Comparison of ENCODE assay signal across 11 mouse cellular contexts in the genomic region with DNA sequence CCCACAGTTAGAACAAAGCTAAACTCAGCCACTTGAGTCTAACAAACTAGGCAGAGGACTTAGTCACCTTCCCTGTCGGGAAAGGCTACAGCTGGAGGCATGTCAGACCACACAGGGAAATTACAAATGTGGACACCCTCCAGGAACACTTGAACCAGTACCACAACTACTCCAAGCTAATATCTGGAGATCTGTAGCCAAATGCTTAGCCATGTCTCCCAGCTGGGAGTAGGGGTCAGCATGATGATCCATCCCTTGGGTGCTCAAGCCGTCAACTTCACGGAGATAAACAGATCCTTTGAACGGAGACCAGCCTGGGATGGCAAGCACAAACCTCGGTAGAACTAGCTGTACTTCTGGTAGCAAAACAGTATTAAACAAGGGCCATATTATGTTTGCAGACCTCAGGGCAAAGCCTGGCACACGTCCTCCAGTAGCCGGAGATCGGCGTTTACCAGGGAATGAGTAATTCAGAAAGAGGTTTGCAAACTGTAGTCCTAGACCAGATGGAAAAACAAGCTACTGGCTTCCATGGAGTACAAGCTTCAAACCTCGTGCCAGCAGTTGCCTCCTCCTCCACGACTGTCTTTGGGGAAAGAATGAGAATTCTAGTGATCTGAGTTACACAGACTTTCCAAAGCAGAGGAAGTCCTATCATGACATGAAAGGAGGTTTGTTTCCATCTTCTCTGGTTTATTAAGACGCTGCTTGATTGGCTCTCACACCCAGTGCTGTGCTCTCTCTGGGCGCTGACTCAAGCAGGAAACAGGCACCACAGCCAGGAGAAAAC. TPM values are rescaled to one million over a fixed set of nuclear protein-coding genes. Genes with fewer than 3 reads are reported as not detected.
DNase-seq lines count a peak whose midpoint lies in the region; ATAC-seq and TF ChIP-seq lines count a peak whose summit lies in the region.
"Had no signal": no experiment of that assay in that cellular context is flagged by ENCODE, and none has a peak within 500 bp of the region (broad histone marks: within the 10 kb centered on the region; RNA-seq: fewer than 3 reads in every experiment).

No protein-coding gene starts in this region.

- peaks cover 4% of the 10 kb centered on the region; the same call in 1 of the 2 replicates for H3K9me3 ChIP-seq in hindbrain, embryonic 10.5 days
- H3K9me3 ChIP-seq in hindbrain, embryonic 14.5 days (ENCODE audit: control insufficient read depth, low read length), result peaks cover 7% of the 10 kb centered on the region; the same call in 1 of the 2 replicates
- 0 out of 2 replicates have a peak, but pooled peaks cover 8% of the 10 kb centered on the region for H3K9me3 ChIP-seq in heart, embryonic 11.5 days (replicated peaks; ENCODE audit: control insufficient read depth, low read length)
- H3K9me3 ChIP-seq in limb, embryonic 15.5 days, result no peaks in the 10 kb centered on the region

- peak overlapping the region; percentile 67 for H3K27ac ChIP-seq in hindbrain, embryonic 10.5 days
- H3K27ac ChIP-seq in hindbrain, embryonic 14.5 days, result no peak overlapping the region
- H3K27ac ChIP-seq in heart, embryonic 11.5 days (ENCODE audit: low read depth, low read length), result peak overlapping the region; percentile 43
- H3K27ac ChIP-seq in limb, embryonic 15.5 days, result peak overlapping the region; percentile 74
- H3K27ac ChIP-seq in thymus, adult 2 months (ENCODE audit: control insufficient read depth, insufficient read depth, low read length), result no peak overlapping the region
- H3K27ac ChIP-seq: macrophage had no signal

- no peak overlapping the region for H3K9ac ChIP-seq in hindbrain, embryonic 14.5 days
- H3K9ac ChIP-seq in heart, embryonic 11.5 days (ENCODE audit: low read depth, low read length), result no peak overlapping the region
- H3K9ac ChIP-seq in limb, embryonic 15.5 days, result no peak overlapping the region

- WGBS in hindbrain, embryonic 10.5 days, result 77% methylated on average over 13 of the region's 13 CpGs
- 72% methylated on average over 13 of the region's 13 CpGs for WGBS in hindbrain, embryonic 14.5 days
- 58% methylated on average over 13 of the region's 13 CpGs for WGBS in heart, embryonic 11.5 days (ENCODE audit: insufficient replicate concordance)
- 55% methylated on average over 13 of the region's 13 CpGs for WGBS in limb, embryonic 15.5 days
- WGBS in thymus, adult 2 months, result 65% methylated on average over 13 of the region's 13 CpGs

- TF ChIP-seq POLR2A in thymus, adult 2 months (IDR thresholded peaks at IDR 0.05; ENCODE audit: control insufficient read depth, extremely low read depth, insufficient read depth, low read length, poor library complexity), result no peak

- no peak for ATAC-seq in hindbrain, embryonic 14.5 days (ENCODE audit: low FRiP score)
- peak; percentile 78 for ATAC-seq in activated CD4-positive, CD25-positive, alpha-beta regulatory T cell, adult 4 months
- ATAC-seq in heart, embryonic 11.5 days (replicated peaks; ENCODE audit: insufficient number of reproducible peaks, low FRiP score, low TSS enrichment), result no peak
- ATAC-seq in limb, embryonic 15.5 days (ENCODE audit: insufficient number of reproducible peaks, low FRiP score, low TSS enrichment, low read depth), result no peak

- no peak for TF ChIP-seq CTCF in thymus, adult 2 months (IDR thresholded peaks at IDR 0.05; ENCODE audit: borderline replicate concordance, control insufficient read depth, extremely low read depth, insufficient read depth, low read length, poor library complexity)

- 0 out of 2 replicates have a peak, but pooled peaks cover 2% of the 10 kb centered on the region for H3K36me3 ChIP-seq in hindbrain, embryonic 10.5 days
- H3K36me3 ChIP-seq in hindbrain, embryonic 14.5 days (replicated peaks; ENCODE audit: control insufficient read depth, insufficient read depth), result no peaks in the 10 kb centered on the region
- H3K36me3 ChIP-seq in heart, embryonic 11.5 days (ENCODE audit: control insufficient read depth, insufficient read depth, low read length), result no peaks in the 10 kb centered on the region
- H3K36me3 ChIP-seq in limb, embryonic 15.5 days, result no peaks in the 10 kb centered on the region
- no peaks in the 10 kb centered on the region for H3K36me3 ChIP-seq in thymus, adult 2 months (ENCODE audit: control insufficient read depth, insufficient read depth, low read length)

- H3K4me2 ChIP-seq in hindbrain, embryonic 14.5 days (replicated peaks), result no peak overlapping the region
- H3K4me2 ChIP-seq in heart, embryonic 11.5 days, result no peak overlapping the region
- H3K4me2 ChIP-seq in limb, embryonic 15.5 days, result 0 out of 2 replicates have a peak overlapping the region, but pooled peaks have one; percentile 2

- DNase-seq in hindbrain, embryonic 10.5 days (ENCODE audit: low spot score), result no peak
- no peak for DNase-seq in hindbrain, embryonic 14.5 days (ENCODE audit: low spot score)
- no peak for DNase-seq in neural tube, embryonic 10.5 days (ENCODE audit: extremely low spot score, low spot score)
- no peak for DNase-seq in adrenal gland, postnatal 14 days
- no peak for DNase-seq in thymus, adult 2 months

- no peak overlapping the region for H3K4me3 ChIP-seq in hindbrain, embryonic 10.5 days
- H3K4me3 ChIP-seq in hindbrain, embryonic 14.5 days (replicated peaks; ENCODE audit: low read length), result no peak overlapping the region
- no peak overlapping the region for H3K4me3 ChIP-seq in heart, embryonic 11.5 days (ENCODE audit: low read depth, low read length)
- H3K4me3 ChIP-seq in limb, embryonic 15.5 days, result no peak overlapping the region
- H3K4me3 ChIP-seq in thymus, adult 2 months (ENCODE audit: control insufficient read depth, insufficient read depth, low read length), result no peak overlapping the region
- H3K4me3 ChIP-seq: erythroblast, embryonic 14.5 days had no signal

- no peaks in the 10 kb centered on the region for H3K27me3 ChIP-seq in hindbrain, embryonic 10.5 days (ENCODE audit: insufficient read depth, poor library complexity, severe bottlenecking)
- no peaks in the 10 kb centered on the region for H3K27me3 ChIP-seq in hindbrain, embryonic 14.5 days (ENCODE audit: control insufficient read depth, insufficient read depth, low read length)
- no peaks in the 10 kb centered on the region for H3K27me3 ChIP-seq in heart, embryonic 11.5 days (ENCODE audit: control insufficient read depth, insufficient read depth, low read length)
- no peaks in the 10 kb centered on the region for H3K27me3 ChIP-seq in limb, embryonic 15.5 days
- H3K27me3 ChIP-seq in thymus, adult 2 months (ENCODE audit: control insufficient read depth, insufficient read depth, low read length), result no peaks in the 10 kb centered on the region

- peaks cover 15% of the 10 kb centered on the region for H3K4me1 ChIP-seq in hindbrain, embryonic 10.5 days (replicated peaks)
- H3K4me1 ChIP-seq in hindbrain, embryonic 14.5 days (replicated peaks; ENCODE audit: control insufficient read depth, insufficient read depth, low read length), result no peaks in the 10 kb centered on the region
- peaks cover 2% of the 10 kb centered on the region; the same call in 1 of the 2 replicates for H3K4me1 ChIP-seq in heart, embryonic 11.5 days (ENCODE audit: control insufficient read depth, insufficient read depth, low read length)
- 0 out of 2 replicates have a peak, but pooled peaks cover 3% of the 10 kb centered on the region for H3K4me1 ChIP-seq in limb, embryonic 15.5 days
- H3K4me1 ChIP-seq in thymus, adult 2 months (replicated peaks; ENCODE audit: control insufficient read depth, insufficient read depth, low read length), result no peaks in the 10 kb centered on the region; the same call in 1 of the 2 replicates

RNA-seq across cellular contexts. Expression of a gene that starts 26.4 kb away (rescaled TPM):
- polyA plus RNA-seq in hindbrain, embryonic 10.5 days (2016; fragmentation: Nextera tagmentation; extraction: Ambion mirVana), result 0.33 TPM in 1 of 2 replicates, not detected in the other
- 0.30 TPM in 1 of 2 replicates, not detected in the other for polyA plus RNA-seq in hindbrain, embryonic 14.5 days (2014; fragmentation: Nextera tagmentation; extraction: Ambion mirVana)
- not detected for polyA plus RNA-seq in activated CD4-positive, CD25-positive, alpha-beta regulatory T cell, adult 4 months (2017; shearing (Covaris generic))
- polyA plus RNA-seq in heart, embryonic 11.5 days (2014; fragmentation: Nextera tagmentation; extraction: Ambion mirVana), result 0.70 TPM in 1 of 2 replicates, not detected in the other
- polyA plus RNA-seq in limb, embryonic 15.5 days (2015; fragmentation: Nextera tagmentation; extraction: Ambion mirVana), result 0.15 TPM in 1 of 2 replicates, not detected in the other
- total RNA-seq in adrenal gland, postnatal 14 days (2021), result not detected in 2 replicates
- not detected in 2 replicates for polyA plus RNA-seq in thymus, adult 2 months (2012; rRNA removed)
- polyA plus RNA-seq: erythroblast, embryonic 14.5 days; macrophage had no signal

RNA-seq across cellular contexts. Expression of a gene that starts 32.4 kb away (rescaled TPM):
- polyA plus RNA-seq in hindbrain, embryonic 10.5 days (2016; fragmentation: Nextera tagmentation; extraction: Ambion mirVana), result 0.90 TPM in 1 of 2 replicates, not detected in the other
- not detected in 2 replicates for polyA plus RNA-seq in hindbrain, embryonic 14.5 days (2014; fragmentation: Nextera tagmentation; extraction: Ambion mirVana)
- polyA plus RNA-seq in activated CD4-positive, CD25-positive, alpha-beta regulatory T cell, adult 4 months (2017; shearing (Covaris generic)), result not detected
- 0.68 and 1.1 TPM in 2 replicates for polyA plus RNA-seq in heart, embryonic 11.5 days (2014; fragmentation: Nextera tagmentation; extraction: Ambion mirVana)
- not detected in 2 replicates for polyA plus RNA-seq in limb, embryonic 15.5 days (2015; fragmentation: Nextera tagmentation; extraction: Ambion mirVana)
- total RNA-seq in adrenal gland, postnatal 14 days (2021), result not detected in 2 replicates
- polyA plus RNA-seq in thymus, adult 2 months (2012; rRNA removed), result not detected in 2 replicates
- polyA plus RNA-seq: macrophage; testis, adult 2 months had no signal

RNA-seq across cellular contexts. Expression of a gene that starts 38.1 kb away (rescaled TPM):
- polyA plus RNA-seq in hindbrain, embryonic 10.5 days (2016; fragmentation: Nextera tagmentation; extraction: Ambion mirVana), result 0.30 TPM in 1 of 2 replicates, not detected in the other
- polyA plus RNA-seq in hindbrain, embryonic 14.5 days (2014; fragmentation: Nextera tagmentation; extraction: Ambion mirVana), result not detected in 2 replicates
- polyA plus RNA-seq in activated CD4-positive, CD25-positive, alpha-beta regulatory T cell, adult 4 months (2017; shearing (Covaris generic)), result not detected
- 0.90 and 1.4 TPM in 2 replicates for polyA plus RNA-seq in heart, embryonic 11.5 days (2014; fragmentation: Nextera tagmentation; extraction: Ambion mirVana)
- polyA plus RNA-seq in limb, embryonic 15.5 days (2015; fragmentation: Nextera tagmentation; extraction: Ambion mirVana), result 0.19 and 0.38 TPM in 2 replicates
- total RNA-seq in adrenal gland, postnatal 14 days (2021), result not detected in 2 replicates
- polyA plus RNA-seq in thymus, adult 2 months (2012; rRNA removed), result not detected in 2 replicates
- polyA plus RNA-seq: erythroblast, embryonic 14.5 days; macrophage had no signal

RNA-seq across cellular contexts. Expression of a gene that starts 44.2 kb away (rescaled TPM):
- 0.10 and 0.25 TPM in 2 replicates for polyA plus RNA-seq in hindbrain, embryonic 10.5 days (2016; fragmentation: Nextera tagmentation; extraction: Ambion mirVana)
- polyA plus RNA-seq in hindbrain, embryonic 14.5 days (2014; fragmentation: Nextera tagmentation; extraction: Ambion mirVana), result not detected in 2 replicates
- not detected for polyA plus RNA-seq in activated CD4-positive, CD25-positive, alpha-beta regulatory T cell, adult 4 months (2017; shearing (Covaris generic))
- polyA plus RNA-seq in heart, embryonic 11.5 days (2014; fragmentation: Nextera tagmentation; extraction: Ambion mirVana), result 0.48 and 1.2 TPM in 2 replicates
- polyA plus RNA-seq in limb, embryonic 15.5 days (2015; fragmentation: Nextera tagmentation; extraction: Ambion mirVana), result not detected in 2 replicates
- total RNA-seq in adrenal gland, postnatal 14 days (2021), result not detected in 2 replicates
- not detected in 2 replicates for polyA plus RNA-seq in thymus, adult 2 months (2012; rRNA removed)
- polyA plus RNA-seq: erythroblast, embryonic 14.5 days; macrophage had no signal

RNA-seq across cellular contexts. Expression of a gene that starts 54.0 kb away (rescaled TPM):
- polyA plus RNA-seq in hindbrain, embryonic 10.5 days (2016; fragmentation: Nextera tagmentation; extraction: Ambion mirVana), result 0.20 TPM in 1 of 2 replicates, not detected in the other
- polyA plus RNA-seq in hindbrain, embryonic 14.5 days (2014; fragmentation: Nextera tagmentation; extraction: Ambion mirVana), result 0.19 TPM in 1 of 2 replicates, not detected in the other
- not detected for polyA plus RNA-seq in activated CD4-positive, CD25-positive, alpha-beta regulatory T cell, adult 4 months (2017; shearing (Covaris generic))
- polyA plus RNA-seq in heart, embryonic 11.5 days (2014; fragmentation: Nextera tagmentation; extraction: Ambion mirVana), result 2.1 and 3.4 TPM in 2 replicates
- polyA plus RNA-seq in limb, embryonic 15.5 days (2015; fragmentation: Nextera tagmentation; extraction: Ambion mirVana), result 0.16 TPM in 1 of 2 replicates, not detected in the other
- not detected in 2 replicates for total RNA-seq in adrenal gland, postnatal 14 days (2021)
- polyA plus RNA-seq in thymus, adult 2 months (2012; rRNA removed), result 0.13 TPM in 1 of 2 replicates, not detected in the other
- polyA plus RNA-seq: erythroblast, embryonic 14.5 days; macrophage had no signal

Comparison
In these comparisons a context has a peak if more than half of its experiments do, and no peak if none do; other contexts are left out.
1. H3K27ac ChIP-seq: peak in hindbrain, embryonic 10.5 days (single experiment), heart, embryonic 11.5 days (single experiment) and limb, embryonic 15.5 days (single experiment); none in hindbrain, embryonic 14.5 days (single experiment) and thymus, adult 2 months (single experiment).